Mouse (Mus musculus) right cerebral cortex, postnatal 10 days (tissue): ENCODE measurements at regions not wholly inside any gene's neighbourhood (a gene's known extent, or its start where the extent isn't known, plus 50 kb on each side); places are given as distances from the start of the nearest gene placed in this dataset.

ENCODE experiments used
- DNase-seq, 2 experiments: peaks; one replicate each; pipeline ENCODE4 v3.0.0; 2021; ENCODE audit warnings: low spot score in 2 of 2

DNA sequence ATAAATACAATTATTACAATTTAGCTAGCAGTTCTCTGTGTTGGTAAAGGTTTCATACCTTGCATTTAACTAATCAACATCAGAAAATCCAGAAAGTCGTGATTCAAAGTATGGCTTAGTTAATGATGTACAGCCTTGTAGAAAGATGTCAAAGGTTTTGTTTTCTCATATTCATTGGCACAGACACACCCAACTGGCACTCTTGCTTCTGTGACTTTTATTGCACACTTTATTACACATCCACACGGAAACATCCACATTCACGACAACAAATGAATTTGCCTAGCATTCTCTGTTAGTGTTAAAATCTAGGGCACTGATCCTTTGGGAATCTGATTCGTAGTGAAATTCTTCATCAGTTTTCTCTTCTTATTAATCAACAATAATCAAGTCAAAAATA is 720.0 kb downstream of the Tns3 start:
- DNase-seq, result no peak

DNA sequence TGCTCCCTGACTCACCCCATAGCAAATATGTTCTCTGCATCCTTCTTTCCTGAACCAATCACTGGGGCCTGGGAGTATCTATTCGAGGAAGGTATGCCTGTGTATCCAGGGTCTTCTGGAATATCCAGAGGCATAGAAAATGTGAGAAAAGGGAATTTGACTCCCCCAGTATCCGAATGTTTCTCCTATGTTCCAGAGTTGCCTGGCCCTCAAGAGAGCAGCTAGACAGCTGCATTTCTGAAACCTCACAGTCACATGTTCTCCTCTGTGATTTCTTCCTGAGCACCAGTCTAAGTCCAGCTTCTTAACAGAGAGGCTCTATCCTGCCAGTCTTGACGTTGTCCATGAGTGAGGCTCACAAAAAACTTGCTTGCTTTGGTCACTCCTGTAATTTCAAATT is 719.9 kb upstream of the Igfbp3 start:
- DNase-seq, result no peak

DNA sequence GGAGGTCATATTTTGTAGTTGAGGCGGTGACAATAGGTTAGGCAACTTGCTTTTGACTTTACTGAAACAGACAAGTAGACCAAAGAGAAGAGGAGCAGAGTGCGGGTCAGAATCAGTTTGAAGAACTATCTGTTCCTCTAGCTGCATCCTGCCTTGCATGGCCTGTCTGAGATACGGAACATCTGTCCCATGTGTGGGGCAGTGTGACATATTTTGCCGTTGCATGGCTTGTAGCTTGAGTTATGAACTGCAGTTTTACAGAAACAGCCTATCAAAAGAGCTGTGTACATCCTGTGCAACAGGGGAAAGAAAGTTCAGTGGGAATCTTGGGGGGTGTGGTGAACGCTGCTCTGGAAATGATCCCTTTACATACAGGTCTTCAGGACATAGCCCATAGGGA is 718.9 kb upstream of the Igfbp3 start:
- DNase-seq, result no peak

GRCm38 (mm10) chr11:7931064-7931797 is 717.5 kb upstream of the Igfbp3 start:
- DNase-seq, result no peak

GRCm38 (mm10) chr11:7927676-7928075 is 714.0 kb upstream of the Igfbp3 start:
- no peak for DNase-seq

DNA sequence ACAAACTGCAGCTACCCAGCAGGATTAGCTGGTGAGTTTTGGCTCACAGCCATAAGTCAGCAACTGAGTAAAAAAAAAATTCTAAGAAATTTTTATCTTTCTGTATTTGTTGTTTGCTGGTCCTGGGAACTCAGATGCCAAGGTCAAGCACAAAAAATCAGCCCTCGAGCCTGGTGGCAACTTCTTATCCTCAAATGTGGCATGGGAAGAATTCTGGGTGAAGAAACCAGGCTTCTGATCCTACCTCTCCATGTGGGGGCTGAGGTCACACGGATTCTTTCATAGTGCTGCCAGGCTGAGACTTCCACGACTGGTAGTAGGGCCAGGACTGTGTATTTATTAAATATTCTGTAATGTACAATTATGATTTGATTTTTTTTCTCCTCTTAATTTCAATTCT is 698.3 kb upstream of the Igfbp3 start:
- DNase-seq, result no peak

DNA sequence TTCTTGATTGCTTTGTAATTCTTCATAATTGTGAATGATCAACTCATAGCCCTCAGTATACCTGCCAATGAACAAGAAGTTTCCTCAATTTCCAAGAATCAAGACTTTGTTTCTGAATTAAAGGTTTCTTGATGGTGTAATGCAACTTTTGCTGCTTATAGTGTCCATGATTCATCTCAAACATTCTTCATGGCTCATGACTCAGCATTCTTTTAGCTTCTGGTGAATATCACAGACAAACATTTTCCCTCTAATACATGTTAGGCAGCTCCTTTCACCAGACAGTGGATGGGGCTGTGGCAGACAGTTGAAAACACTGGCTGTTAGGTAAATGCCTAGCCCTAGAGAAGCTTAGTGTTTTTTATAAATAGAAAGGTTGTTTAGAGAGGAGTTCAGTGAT is 686.5 kb upstream of the Igfbp3 start:
- no peak for DNase-seq

DNA sequence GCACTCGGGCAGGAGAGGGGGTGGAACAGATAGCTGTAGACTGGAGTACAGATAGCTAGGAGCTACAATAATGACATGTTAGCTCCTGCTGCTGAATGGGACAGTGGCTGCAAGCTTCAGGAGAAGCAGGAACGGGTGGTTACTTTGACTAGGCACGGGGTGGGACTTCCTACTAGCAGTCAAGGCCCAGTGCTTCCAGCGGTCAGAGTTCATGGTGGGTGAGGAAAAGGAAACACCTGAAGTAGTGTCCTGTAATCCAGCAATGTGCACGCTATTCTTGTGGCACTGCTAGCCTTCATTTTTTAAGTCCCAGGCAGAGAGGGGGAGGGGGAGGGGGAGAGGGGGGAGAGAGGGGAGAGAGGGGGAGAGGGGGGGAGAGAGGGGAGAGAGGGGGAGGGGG is 684.5 kb upstream of the Igfbp3 start:
- DNase-seq, result no peak

DNA sequence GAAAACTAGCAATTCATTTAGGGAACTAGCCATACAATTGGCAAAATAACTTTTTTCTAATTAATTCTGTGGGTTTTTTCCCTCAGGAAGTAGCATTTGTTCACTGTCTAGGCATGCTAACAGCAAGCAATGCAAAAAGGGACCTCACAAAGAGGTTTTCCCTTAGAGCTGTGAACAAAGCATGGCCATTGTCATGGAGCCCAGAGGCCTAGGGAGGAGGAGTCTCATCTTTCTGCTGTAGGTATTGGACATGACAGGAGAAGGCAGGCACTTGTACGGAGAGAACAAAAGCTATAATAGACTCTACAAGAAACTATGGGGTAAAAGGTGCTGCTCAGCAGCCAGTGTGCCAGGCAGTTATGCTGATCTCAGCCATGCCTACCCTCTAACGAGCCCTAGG is 666.8 kb upstream of the Igfbp3 start:
- no peak for DNase-seq

DNA sequence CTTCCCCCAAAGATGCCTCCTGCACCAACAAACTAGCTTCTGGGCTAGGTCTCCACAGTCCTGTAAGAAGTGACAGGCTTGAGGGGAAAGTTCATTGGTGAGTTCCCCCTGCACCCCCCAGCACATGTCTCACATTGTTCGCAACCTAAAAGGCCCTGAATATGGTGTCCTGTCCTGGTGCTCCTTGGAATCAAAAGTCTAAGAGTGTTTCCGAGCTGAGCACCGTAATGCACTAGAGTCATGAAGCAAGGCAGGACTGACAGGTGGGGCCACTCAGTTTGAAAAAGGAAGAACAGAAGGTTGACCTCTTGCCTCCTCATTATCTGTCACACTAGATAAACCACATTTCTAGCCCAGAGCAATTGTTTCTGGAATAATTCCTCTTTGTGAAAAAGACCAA is 650.4 kb upstream of the Igfbp3 start:
- no peak for DNase-seq

GRCm38 (mm10) chr11:7863711-7864110 is 650.0 kb upstream of the Igfbp3 start:
- DNase-seq, result no peak

DNA sequence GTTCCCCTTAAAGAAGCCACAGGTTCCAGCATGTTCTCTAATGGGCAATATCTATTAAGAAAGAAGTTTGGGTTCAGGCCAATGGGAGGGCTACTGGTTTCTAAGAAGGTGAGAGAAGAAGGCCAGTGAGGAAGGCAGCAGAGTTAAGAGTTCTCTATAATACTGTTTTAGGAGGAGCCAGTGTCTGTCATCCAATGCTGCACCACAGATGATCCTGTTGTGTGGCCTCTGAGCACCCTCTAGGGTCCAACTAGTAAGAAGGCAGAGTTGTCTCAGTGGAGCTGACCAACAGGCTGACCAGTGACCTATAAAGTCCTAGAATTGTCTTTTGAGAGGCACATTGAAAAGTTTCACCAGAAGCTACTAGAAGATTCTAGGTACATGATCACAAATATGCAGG is 648.8 kb upstream of the Igfbp3 start:
- no peak for DNase-seq

DNA sequence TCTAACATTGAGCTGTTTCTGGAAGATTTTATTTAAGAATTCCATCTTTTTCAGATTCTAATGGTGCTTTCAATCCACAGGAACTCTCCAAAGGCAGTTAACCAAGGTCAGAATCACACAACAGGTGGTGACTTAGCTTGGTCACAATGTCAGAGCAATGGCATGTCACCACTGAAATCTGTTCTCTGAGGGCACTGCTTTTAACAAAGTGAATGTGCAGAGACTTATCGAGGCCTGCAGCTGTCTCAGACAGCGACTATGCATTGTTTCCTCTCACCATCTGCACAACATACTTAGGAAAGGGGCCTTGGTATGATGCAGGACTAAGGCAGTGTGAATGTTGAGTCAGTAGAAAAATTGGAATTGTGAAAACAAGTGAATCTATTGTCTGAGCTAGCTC is 638.9 kb upstream of the Igfbp3 start:
- no peak for DNase-seq

GRCm38 (mm10) chr11:7838311-7839237 is 624.9 kb upstream of the Igfbp3 start:
- DNase-seq, result no peak

- no peak for DNase-seq
Observed at GRCm38 (mm10) chr11:7837486-7837885, 623.8 kb upstream of the Igfbp3 start.

DNA sequence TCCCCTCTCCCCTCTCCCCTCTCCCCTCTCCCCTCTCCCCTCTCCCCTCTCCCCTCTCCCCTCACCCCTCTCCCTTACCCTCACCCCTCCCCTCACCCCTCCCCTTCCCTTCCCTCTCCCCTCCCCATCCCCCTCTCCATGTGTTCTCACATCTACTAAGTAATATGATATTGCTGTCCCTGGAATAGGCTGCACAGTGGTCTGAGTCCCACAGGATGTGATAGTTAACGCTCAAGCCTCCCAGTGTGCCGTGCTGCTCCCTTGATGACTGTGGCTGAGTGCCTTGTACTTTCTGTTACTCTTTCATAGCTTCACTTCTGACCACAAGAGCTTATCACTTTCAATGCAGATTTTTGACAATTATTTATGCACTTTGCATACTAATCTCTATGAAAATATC is 620.4 kb upstream of the Igfbp3 start:
- no peak for DNase-seq

- no peak for DNase-seq
Observed at GRCm38 (mm10) chr11:7832376-7832775, 618.7 kb upstream of the Igfbp3 start.

GRCm38 (mm10) chr11:7829770-7830169 is 616.0 kb upstream of the Igfbp3 start:
- no peak for DNase-seq

- no peak for DNase-seq
Observed at GRCm38 (mm10) chr11:7828001-7828400, 614.3 kb upstream of the Igfbp3 start.

- no peak for DNase-seq
Observed at GRCm38 (mm10) chr11:7827402-7827801, 613.7 kb upstream of the Igfbp3 start.

DNA sequence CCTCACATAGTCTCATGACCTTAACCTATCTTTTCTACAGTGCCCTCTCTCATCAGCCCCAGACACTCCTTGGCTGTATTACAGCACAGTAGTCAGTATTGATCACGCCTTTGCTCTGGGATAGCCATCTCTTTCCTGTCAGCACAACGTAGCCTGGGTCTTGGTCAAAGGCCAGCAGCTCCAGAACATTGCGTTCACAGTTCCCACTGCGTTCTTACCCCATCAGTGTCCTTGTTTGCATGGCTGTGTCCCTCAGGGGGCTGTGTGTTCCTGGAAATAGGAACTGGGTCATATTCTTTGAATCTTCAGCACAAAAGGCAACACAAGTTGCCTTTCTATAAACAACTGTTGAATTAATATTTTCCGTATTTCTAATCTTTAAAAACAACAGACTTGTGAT is 602.0 kb upstream of the Igfbp3 start:
- no peak for DNase-seq

GRCm38 (mm10) chr11:7814556-7814955 is 600.8 kb upstream of the Igfbp3 start:
- no peak for DNase-seq

DNA sequence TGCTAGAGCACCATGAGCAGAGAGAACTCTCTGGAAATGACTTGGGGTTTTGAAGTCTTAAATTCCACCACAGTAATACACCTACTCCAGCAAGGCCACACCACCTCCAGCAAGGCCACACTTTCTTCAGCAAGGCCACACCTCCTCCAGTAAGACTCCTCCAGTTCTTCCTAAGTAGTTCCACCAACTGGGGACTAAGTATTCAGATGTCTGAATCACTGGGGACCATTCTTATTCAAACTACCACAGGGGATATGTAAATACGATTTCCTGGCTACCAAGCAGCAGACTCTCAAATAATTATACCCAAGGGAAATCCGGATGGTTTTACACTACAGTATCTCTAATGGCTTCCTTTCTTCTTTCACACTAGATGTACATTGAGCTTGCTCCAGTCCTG is 598.7 kb upstream of the Igfbp3 start:
- no peak for DNase-seq
